Mouse (Mus musculus) MEL (cell line): ENCODE results near the gene Casp1. TPM values are rescaled to one million over a fixed set of nuclear protein-coding genes. Genes with fewer than 3 reads are reported as not detected.

Source experiments
- DNase-seq: peaks from one replicate; pipeline ENCODE4 v3.0.0; 2011; ENCODE audit warnings: low read depth, low spot score
- H3K27ac ChIP-seq: 2 replicates; pipeline ENCODE4 v1.5.1; 2012; ENCODE audit warnings: low read depth, mild to moderate bottlenecking, control low read depth, low read length, moderate library complexity; ENCODE audit not compliant: control insufficient read depth
- H3K27me3 ChIP-seq, 2 experiments: fragments of 150-350 bp in 1 of 2; sonication (generic) in 1 of 2; 2 replicates each; pipeline ENCODE4 v1.6.1; 2012; ENCODE audit warnings: low read length in 2 of 2, mild to moderate bottlenecking in 2 of 2, improper control_type of control experiment in 1 of 2, moderate library complexity in 1 of 2; ENCODE audit not compliant: insufficient read depth in 2 of 2, control insufficient read depth in 1 of 2
- H3K36me3 ChIP-seq, 2 experiments: 2 replicates each; pipeline ENCODE4 v1.6.1; 2012 to 2014; ENCODE audit warnings: low read length in 2 of 2, improper control_type of control experiment in 1 of 2, inconsistent platforms in 1 of 2, mild to moderate bottlenecking in 1 of 2; ENCODE audit not compliant: insufficient read depth in 2 of 2, control insufficient read depth in 1 of 2
- H3K4me1 ChIP-seq, 2 experiments: fragments of 150-350 bp in 1 of 2; sonication (generic) in 1 of 2; 2 replicates each; pipeline ENCODE4 v1.6.1; 2012; ENCODE audit warnings: low read length in 2 of 2, improper control_type of control experiment in 1 of 2, mild to moderate bottlenecking in 1 of 2; ENCODE audit not compliant: insufficient read depth in 2 of 2, control insufficient read depth in 1 of 2
- H3K4me3 ChIP-seq, 2 experiments: fragments of 150-350 bp in 1 of 2; sonication (generic) in 1 of 2; 2 replicates each; pipeline ENCODE4 v1.5.1; 2012; ENCODE audit warnings: low read depth in 2 of 2, low read length in 2 of 2, mild to moderate bottlenecking in 2 of 2, moderate library complexity in 2 of 2, control low read depth in 1 of 2, improper control_type of control experiment in 1 of 2; ENCODE audit not compliant: control insufficient read depth in 1 of 2, insufficient read depth in 1 of 2
- H3K79me2 ChIP-seq: 2 replicates; pipeline ENCODE4 v1.6.1; 2012; ENCODE audit warnings: mild to moderate bottlenecking, low read length, moderate library complexity; ENCODE audit not compliant: control insufficient read depth, poor library complexity, insufficient read depth
- H3K9ac ChIP-seq: 2 replicates; pipeline ENCODE4 v1.6.1; 2012; ENCODE audit warnings: low read depth, mild to moderate bottlenecking, control low read depth, low read length, moderate library complexity; ENCODE audit not compliant: control insufficient read depth, poor library complexity, severe bottlenecking
- H3K9me3 ChIP-seq: fragments of 150-350 bp; sonication (generic); replicated peaks from 2 replicates; pipeline ENCODE4 v1.6.1; 2012; ENCODE audit warnings: mild to moderate bottlenecking, low read length, improper control_type of control experiment, moderate library complexity; ENCODE audit not compliant: insufficient read depth
- BHLHE40 ChIP-seq: IDR thresholded peaks from 2 replicates; pipeline ENCODE4 v1.6.1; 2012; ENCODE audit warnings: low read depth, mild to moderate bottlenecking, inconsistent platforms, low read length, improper control_type of control experiment, borderline replicate concordance
- ELF1 ChIP-seq: IDR thresholded peaks from 2 replicates; pipeline ENCODE4 v1.6.1; 2014; ENCODE audit warnings: low read depth, mild to moderate bottlenecking, inconsistent platforms, low read length, improper control_type of control experiment, moderate library complexity
- ETS1 ChIP-seq: IDR thresholded peaks from 2 replicates; pipeline ENCODE4 v1.6.1; 2012; ENCODE audit warnings: low read depth, mild to moderate bottlenecking, inconsistent platforms, low read length, improper control_type of control experiment, moderate library complexity
- MAFK ChIP-seq: IDR thresholded peaks from 2 replicates; pipeline ENCODE4 v1.6.1; 2011; ENCODE audit warnings: low read depth, mild to moderate bottlenecking, low read length, improper control_type of control experiment, borderline replicate concordance
- MAZ ChIP-seq: IDR thresholded peaks from 2 replicates; pipeline ENCODE4 v1.6.1; 2012; ENCODE audit warnings: low read depth, mild to moderate bottlenecking, inconsistent platforms, low read length, improper control_type of control experiment
- MEF2A ChIP-seq: IDR thresholded peaks from 2 replicates; pipeline ENCODE4 v1.6.1; 2014; ENCODE audit warnings: low read depth, mild to moderate bottlenecking, inconsistent platforms, low read length, improper control_type of control experiment; ENCODE audit not compliant: poor library complexity, insufficient replicate concordance, severe bottlenecking; ENCODE audit errors: extremely low read depth
- MYC ChIP-seq: IDR thresholded peaks from 2 replicates; pipeline ENCODE4 v1.6.1; 2011; ENCODE audit warnings: low read depth, mild to moderate bottlenecking, low read length, improper control_type of control experiment, moderate library complexity
- SIN3A ChIP-seq: IDR thresholded peaks from 2 replicates; pipeline ENCODE4 v1.6.1; 2012; ENCODE audit warnings: low read length, improper control_type of control experiment, inconsistent platforms
- TAL1 ChIP-seq: IDR thresholded peaks from 2 replicates; pipeline ENCODE4 v1.6.1; 2012; ENCODE audit warnings: mild to moderate bottlenecking, inconsistent platforms, low read length, moderate library complexity, mixed read lengths
- TBP ChIP-seq: IDR thresholded peaks from 2 replicates; pipeline ENCODE4 v1.8.0; 2011; ENCODE audit warnings: low read depth, low read length, improper control_type of control experiment
- USF2 ChIP-seq, 2 experiments: IDR thresholded peaks; 2 replicates each; pipeline ENCODE4 v1.6.1; 2011 to 2012; ENCODE audit warnings: improper control_type of control experiment in 2 of 2, low read length in 2 of 2, borderline replicate concordance in 1 of 2, inconsistent platforms in 1 of 2, low read depth in 1 of 2, mild to moderate bottlenecking in 1 of 2; ENCODE audit not compliant: insufficient read depth in 1 of 2
- ZC3H11A ChIP-seq: IDR thresholded peaks from 2 replicates; pipeline ENCODE4 v1.6.1; 2012; ENCODE audit warnings: low read depth, mild to moderate bottlenecking, inconsistent platforms, low read length, improper control_type of control experiment
- ZKSCAN1 ChIP-seq: IDR thresholded peaks from 2 replicates; pipeline ENCODE4 v1.6.1; 2012; ENCODE audit warnings: low read depth, mild to moderate bottlenecking, inconsistent platforms, low read length, improper control_type of control experiment, moderate library complexity
- ZMIZ1 ChIP-seq: IDR thresholded peaks from 2 replicates; pipeline ENCODE4 v1.6.1; 2012; ENCODE audit warnings: low read depth, mild to moderate bottlenecking, inconsistent platforms, low read length, improper control_type of control experiment, moderate library complexity
- ZNF384 ChIP-seq: IDR thresholded peaks from 2 replicates; pipeline ENCODE4 v1.6.1; 2012; ENCODE audit warnings: low read depth, mild to moderate bottlenecking, inconsistent platforms, low read length, improper control_type of control experiment
- polyA plus RNA-seq, 2 experiments: library from polyadenylated mRNA; stranded (reverse) in 1 of 2; unstranded in 1 of 2; fragments of >175 nt in 1 of 2; fragments of >200 nt in 1 of 2; gene quantifications; 2 replicates each; pipeline versions ENCODE4 v1.2.1 to v1.2.4; 2012; ENCODE audit warnings: low replicate concordance in 2 of 2, low read depth in 1 of 2; ENCODE audit not compliant: insufficient read length in 2 of 2, insufficient read depth in 1 of 2, missing spikeins in 1 of 2
- total RNA-seq: library from RNA; depleted of rRNA; stranded (reverse); fragments of 300-350 nt; gene quantifications from 2 replicates; pipeline ENCODE4 v1.2.3, GENCODE M21; 2012; rRNA removed

Gene Casp1
- total and polyA plus RNA-seq, 3 experiments, result 0.17 to 0.73 TPM; not detected in 1

DNA sequence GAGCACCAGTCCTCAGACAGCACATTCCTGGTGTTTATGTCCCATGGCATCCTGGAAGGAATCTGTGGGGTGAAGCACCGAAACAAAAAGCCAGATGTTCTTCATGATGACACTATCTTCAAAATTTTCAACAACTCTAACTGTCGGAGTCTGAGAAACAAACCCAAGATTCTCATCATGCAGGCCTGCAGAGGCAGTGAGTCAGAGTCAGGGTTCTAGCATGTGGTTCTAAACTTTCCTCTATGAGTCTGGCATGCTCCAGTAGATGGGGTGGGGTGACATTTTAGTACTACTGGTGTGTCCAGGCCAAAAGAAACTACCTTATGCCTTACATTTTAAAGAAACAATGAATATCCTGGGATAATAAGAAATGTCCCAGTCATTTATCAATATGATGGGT lies 55.4 kb downstream of the Casp1 start:
- H3K4me3 ChIP-seq, result no peak overlapping the region
- H3K79me2 ChIP-seq, result no peaks in the 10 kb centered on the region
- peaks cover 0 to 3% of the 10 kb centered on the region in 2 experiments; a peak in 1 of 4 replicates for H3K36me3 ChIP-seq
- H3K4me1 ChIP-seq, result no peaks in the 10 kb centered on the region
- H3K27ac ChIP-seq, result no peak overlapping the region
- DNase-seq, result no peak
- TF ChIP-seq MYC (no peak), MAFK (no peak), TAL1 (no peak), USF2 (IDR thresholded peaks at IDR 0.05; ENCODE audit: borderline replicate concordance in 1 of 2, insufficient read depth in 1 of 2, low read depth in 1 of 2, low read length in 2 of 2) (no peak), TBP (no peak), ZNF384 (no peak), ZKSCAN1 (no peak), ELF1 (no peak), ZC3H11A (no peak), ETS1 (no peak), MEF2A (no peak), MAZ (no peak), SIN3A (no peak), ZMIZ1 (no peak)
- no peaks in the 10 kb centered on the region for H3K9me3 ChIP-seq
- H3K9ac ChIP-seq, result no peak overlapping the region
- no peaks in the 10 kb centered on the region for H3K27me3 ChIP-seq

DNA sequence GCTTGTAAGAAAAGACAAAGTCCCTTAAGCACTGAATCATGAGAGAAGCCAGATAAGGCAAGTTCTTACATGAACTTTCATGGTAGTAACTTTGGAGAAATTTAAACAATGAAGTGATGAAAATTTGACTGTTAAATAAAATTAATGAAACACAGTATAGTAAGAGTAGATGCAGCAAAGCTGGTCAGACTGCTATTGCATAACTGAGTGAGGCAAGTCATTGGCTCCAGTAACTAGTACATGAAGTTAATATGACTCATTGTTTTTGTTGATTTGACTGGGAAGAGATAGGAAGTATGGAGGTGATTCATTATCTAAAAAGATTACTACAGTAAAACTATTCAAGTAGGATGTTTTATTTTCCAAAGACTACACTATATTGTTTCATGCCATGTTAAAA lies 58.5 kb downstream of the Casp1 start:
- no peaks in the 10 kb centered on the region for H3K79me2 ChIP-seq
- H3K4me1 ChIP-seq, result no peaks in the 10 kb centered on the region
- TF ChIP-seq BHLHE40 (no peak), MAZ (no peak)
- no peaks in the 10 kb centered on the region for H3K9me3 ChIP-seq
- no peaks in the 10 kb centered on the region for H3K27me3 ChIP-seq
- no peak for DNase-seq
- H3K4me3 ChIP-seq, result no peak overlapping the region
- no peak overlapping the region for H3K9ac ChIP-seq
- H3K36me3 ChIP-seq, result no peaks in the 10 kb centered on the region
- no peak overlapping the region for H3K27ac ChIP-seq

Other genes with a start within 250 kb of the Casp1 start
- gene Casp4, start 10.3 kb downstream of the Casp1 start, total RNA-seq, result 0.62 and 1.1 TPM in 2 replicates
- gene Casp4, start 10.3 kb downstream of the Casp1 start, polyA plus RNA-seq, result under 1 TPM in 1 of 2 experiments, not detected in 1; 0.11 TPM
- not detected in 2 replicates for gene Casp12, start 46.9 kb downstream of the Casp1 start, total RNA-seq
- not detected for gene Casp12, start 46.9 kb downstream of the Casp1 start, polyA plus RNA-seq